Mouse (Mus musculus): ENCODE measurements around the gene Tcf20. TPM values are rescaled to one million over a fixed set of nuclear protein-coding genes. Genes with fewer than 3 reads are reported as not detected.
A peak's percentile ranks its signal among the peaks of the same experiment; 100 is the strongest.

The Tcf20 gene
- polyA plus RNA-seq, 1 experiment from 2014 or later = 25.1 TPM

DNA sequence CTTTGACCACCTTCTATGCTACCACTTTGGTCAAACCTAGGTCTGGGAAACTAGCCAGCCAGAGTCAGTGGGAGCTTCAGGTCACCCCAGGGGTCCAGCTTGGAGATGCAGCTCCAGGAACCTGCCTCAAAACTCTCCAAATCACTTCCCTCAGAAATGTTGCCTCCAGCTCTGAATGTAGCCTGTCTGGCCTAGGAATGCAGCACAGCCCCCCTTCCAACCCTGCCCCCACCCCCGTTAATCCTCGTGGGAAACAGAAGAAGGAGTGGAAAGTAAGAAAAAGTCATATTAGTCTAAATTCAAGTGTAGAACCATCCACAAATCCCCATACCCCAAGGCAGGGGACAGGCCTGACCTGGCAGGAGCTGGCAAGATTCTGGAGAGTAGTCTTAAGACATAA lies 79.2 kb downstream of the Tcf20 start:
- peaks cover 5% of the 10 kb centered on the region for H3K27me3 ChIP-seq
- ChIA-PET POLR2A (interaction anchor here (0.7 kb wide), 1 partner anchor 144 kb away, joined by 3 read pairs; no protein-coding TSS in a partner anchor), CTCF (interaction anchor here (0.8 to 1.6 kb wide), 4 partner anchors 41 to 163 kb away, joined by 3 to 4 read pairs (median 4); no protein-coding TSS in a partner anchor)
- no peak for TF ChIP-seq CTCF (IDR thresholded peaks at IDR 0.05)
- ATAC-seq (no peak), DNase-seq (ENCODE audit: low read depth, low spot score) (no peak)
- in situ Hi-C loops (cut with MboI; ENCODE audit: low pct_unique_long_range_greater_than_20kb) = no loop called here

DNA sequence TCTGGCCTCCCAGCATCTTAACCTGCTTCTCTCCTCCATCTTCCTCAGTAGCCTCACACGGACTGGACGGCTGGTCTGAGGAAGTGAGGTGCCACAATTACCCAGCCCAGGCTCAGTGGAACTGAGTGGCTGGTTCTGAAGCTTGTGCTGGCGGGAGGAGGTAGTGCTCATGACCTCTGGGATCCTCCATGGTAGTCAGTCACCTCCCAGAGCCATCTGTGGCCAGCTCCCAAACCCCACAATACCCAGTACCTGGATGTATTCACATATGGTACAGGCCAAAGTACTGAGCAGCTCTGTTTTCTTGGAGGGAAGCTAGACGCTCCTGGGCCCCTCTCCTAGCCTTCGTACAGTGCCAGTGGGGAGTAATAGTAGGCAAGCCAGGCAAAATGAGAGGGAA lies 80.4 kb downstream of the Tcf20 start:
- no peak for TF ChIP-seq CTCF (IDR thresholded peaks at IDR 0.05)
- no peak for ATAC-seq
- CTCF ChIA-PET = interaction anchor here (1.5 kb wide), 1 partner anchor 13 kb away, joined by 4 read pairs; no protein-coding TSS in a partner anchor
- POLR2A ChIA-PET = interaction anchor here (0.6 kb wide), 1 partner anchor 24 kb away, joined by 4 read pairs; no protein-coding TSS in a partner anchor
- H3K27me3 ChIP-seq = no peaks in the 10 kb centered on the region
- in situ Hi-C loops (cut with MboI; ENCODE audit: low pct_unique_long_range_greater_than_20kb) = no loop called here
- DNase-seq (ENCODE audit: low read depth, low spot score) = no peak

DNA sequence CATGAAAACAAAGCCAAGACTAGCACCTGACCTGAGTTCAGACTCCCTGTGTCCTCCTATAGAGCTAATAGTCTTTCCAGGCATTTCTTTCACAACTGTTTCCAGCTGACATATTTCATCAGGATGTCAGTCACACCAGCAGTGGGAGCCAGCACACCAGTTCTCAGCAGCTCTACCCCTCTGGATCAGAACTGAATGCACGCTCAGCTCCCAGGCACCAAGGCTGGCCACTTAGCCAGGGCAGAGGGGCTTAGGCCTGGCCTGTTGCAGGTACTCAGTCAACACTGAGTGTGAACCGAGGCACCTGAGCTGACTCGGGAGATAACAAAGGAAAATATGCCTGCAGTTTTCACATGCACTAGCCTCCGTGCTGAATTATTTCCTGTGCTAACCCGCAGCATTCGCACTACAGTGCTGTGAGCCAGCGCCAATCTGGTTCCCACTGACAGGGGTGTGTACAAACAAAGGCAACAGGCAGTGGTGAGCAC lies 81.1 kb downstream of the Tcf20 start:
- DNase-seq (ENCODE audit: low read depth, low spot score) = no peak

DNA sequence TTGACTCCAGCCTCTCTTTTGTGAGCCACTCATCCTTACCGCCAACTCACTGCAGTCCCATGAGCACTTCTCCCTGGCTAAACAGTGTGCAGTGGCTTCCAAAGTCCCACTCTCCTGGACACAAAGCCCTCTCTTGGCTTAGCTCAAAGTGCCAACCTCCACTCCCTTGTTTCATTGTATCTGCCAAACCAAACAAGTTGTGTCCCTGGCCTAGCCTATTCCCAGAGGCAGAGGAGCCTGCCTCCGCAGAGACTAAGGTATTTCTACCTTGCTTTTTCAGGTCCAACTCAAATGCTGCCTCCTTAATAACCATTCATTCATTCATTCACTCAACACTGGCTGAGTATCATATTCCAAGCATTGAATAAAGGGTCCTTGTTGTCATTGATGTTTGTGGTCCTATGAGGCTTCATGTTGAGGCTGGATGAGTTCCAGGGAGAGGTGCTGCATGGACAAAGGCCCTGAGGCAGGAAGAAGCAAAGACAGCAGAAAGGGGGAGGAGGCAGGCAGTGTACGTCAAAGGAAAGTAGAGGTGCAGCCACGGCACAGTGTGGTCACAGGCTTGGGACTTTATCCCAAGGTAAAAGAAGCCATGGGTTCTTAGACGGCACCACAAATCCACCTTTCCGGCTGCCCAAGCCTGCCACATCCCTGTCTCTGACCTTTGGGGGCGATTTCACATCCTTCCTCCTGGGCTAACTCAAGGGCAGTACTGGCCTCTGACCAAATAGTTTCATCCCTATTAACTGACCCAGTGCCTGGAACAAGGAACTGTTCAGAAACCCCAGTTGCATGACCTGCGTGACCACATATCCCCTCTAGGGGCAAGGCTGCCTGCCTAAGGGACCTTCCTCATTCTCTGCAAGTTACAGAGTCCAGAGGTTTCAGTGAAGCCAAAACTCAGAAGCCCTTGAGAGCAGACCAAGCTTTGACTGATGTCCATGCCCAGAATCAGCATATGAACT lies 82.0 kb downstream of the Tcf20 start:
- H3K27me3 ChIP-seq = no peaks in the 10 kb centered on the region
- ChIA-PET CTCF (interaction anchor here (1.0 kb wide), 1 partner anchor 82 kb away, joined by 3 read pairs; the partner anchor contains the start of gene Tcf20), POLR2A (no interaction called here)
- ATAC-seq (no peak), DNase-seq (ENCODE audit: low read depth, low spot score) (no peak)
- TF ChIP-seq CTCF (IDR thresholded peaks at IDR 0.05) = no peak
- in situ Hi-C loops (cut with MboI; ENCODE audit: low pct_unique_long_range_greater_than_20kb) = no loop called here

More for the DNA sequence above, 81.1 kb downstream of the Tcf20 start:
- TF ChIP-seq CTCF (IDR thresholded peaks at IDR 0.05) = no peak
- no peak for ATAC-seq
- ChIA-PET CTCF (interaction anchor here (1.5 kb wide), 1 partner anchor 14 kb away, joined by 4 read pairs; no protein-coding TSS in a partner anchor), POLR2A (no interaction called here)
- no peaks in the 10 kb centered on the region for H3K27me3 ChIP-seq
- in situ Hi-C loops (cut with MboI; ENCODE audit: low pct_unique_long_range_greater_than_20kb) = no loop called here

DNA sequence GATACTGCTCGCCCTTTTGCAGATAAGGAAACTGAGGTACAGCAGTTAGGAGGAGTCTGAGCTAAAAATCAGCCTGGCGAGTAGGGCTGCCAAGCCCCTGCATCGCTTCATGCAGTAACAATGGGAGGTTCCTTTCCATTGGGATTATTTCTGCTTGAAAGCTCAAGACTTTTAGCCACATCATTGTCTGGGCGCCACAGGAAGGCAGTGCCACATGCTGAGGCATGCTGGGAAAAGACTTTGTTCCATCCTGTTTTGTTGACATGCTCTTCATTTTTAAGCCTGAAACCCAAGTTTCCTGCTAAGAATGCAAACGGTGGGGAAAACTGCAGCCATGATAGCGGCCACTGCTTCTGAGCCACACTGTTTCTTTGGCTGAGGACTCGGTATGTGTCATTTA lies 83.1 kb downstream of the Tcf20 start:
- no peak for ATAC-seq
- in situ Hi-C loops (cut with MboI; ENCODE audit: low pct_unique_long_range_greater_than_20kb) = no loop called here
- no peak for DNase-seq (ENCODE audit: low read depth, low spot score)
- no peaks in the 10 kb centered on the region for H3K27me3 ChIP-seq
- ChIA-PET CTCF (interaction anchor here (1.0 kb wide), 1 partner anchor 83 kb away, joined by 3 read pairs; the partner anchor contains the start of gene Tcf20), POLR2A (interaction anchor here (1.0 kb wide), 1 partner anchor 8 kb away, joined by 4 read pairs; no protein-coding TSS in a partner anchor)
- no peak for TF ChIP-seq CTCF (IDR thresholded peaks at IDR 0.05)

DNA sequence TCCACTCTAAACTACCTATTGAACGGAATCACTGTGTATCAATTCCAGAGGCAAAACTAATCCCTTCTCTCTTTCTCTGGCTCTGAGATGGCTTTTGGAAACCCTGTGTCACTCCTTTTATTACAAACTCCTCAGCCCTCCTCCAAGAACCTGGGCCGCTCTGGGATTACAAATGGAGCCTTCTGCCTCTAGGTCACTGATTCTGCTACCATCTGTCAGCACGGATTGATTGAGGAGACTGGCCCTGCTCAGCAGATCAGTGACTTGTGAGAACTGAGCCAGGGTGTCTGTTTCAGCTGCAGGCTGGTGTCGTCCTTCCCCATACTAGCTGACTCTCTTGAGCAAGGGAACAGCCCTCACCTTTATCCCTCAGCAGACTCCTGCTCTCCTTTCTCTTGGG lies 85.2 kb downstream of the Tcf20 start:
- no peaks in the 10 kb centered on the region for H3K27me3 ChIP-seq
- in situ Hi-C loops (cut with MboI; ENCODE audit: low pct_unique_long_range_greater_than_20kb) = no loop called here
- ATAC-seq (no peak), DNase-seq (ENCODE audit: low read depth, low spot score) (no peak)
- ChIA-PET POLR2A (interaction anchor here (1.1 kb wide), 1 partner anchor 57 kb away, joined by 7 read pairs; no protein-coding TSS in a partner anchor), CTCF (interaction anchor here (1.2 kb wide), 1 partner anchor 31 kb away, joined by 3 read pairs; no protein-coding TSS in a partner anchor)
- no peak for TF ChIP-seq CTCF (IDR thresholded peaks at IDR 0.05)

DNA sequence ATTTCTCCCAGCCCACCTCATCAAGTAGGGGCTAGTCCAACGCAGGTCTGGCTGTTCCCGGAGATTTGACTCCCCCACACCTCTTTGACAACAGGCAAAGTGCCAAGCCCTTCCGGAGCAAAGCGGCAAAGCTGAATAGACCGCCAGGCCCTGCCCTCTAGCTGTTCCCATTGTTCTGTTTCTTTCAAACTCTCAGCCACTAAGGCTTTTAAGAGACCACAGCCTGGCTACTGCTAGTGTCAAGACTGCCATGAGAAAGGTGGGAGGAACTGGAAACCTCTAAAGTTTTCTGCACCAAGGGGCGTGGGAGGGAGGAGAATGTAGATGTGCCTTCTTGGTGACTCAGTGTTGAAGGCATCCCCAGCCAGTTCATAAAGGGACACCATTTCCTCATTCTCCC lies 86.4 kb downstream of the Tcf20 start:
- in situ Hi-C loops (cut with MboI; ENCODE audit: low pct_unique_long_range_greater_than_20kb) = no loop called here
- ATAC-seq = no peak
- no peak for DNase-seq (ENCODE audit: low read depth, low spot score)
- TF ChIP-seq CTCF (IDR thresholded peaks at IDR 0.05) = no peak
- POLR2A ChIA-PET = interaction anchor here (0.6 kb wide), 1 partner anchor 602 kb away, joined by 3 read pairs; the partner anchor contains the start of gene Wbp2nl
- CTCF ChIA-PET = interaction anchor here (1.2 kb wide), 1 partner anchor 30 kb away, joined by 3 read pairs; no protein-coding TSS in a partner anchor
- no peaks in the 10 kb centered on the region for H3K27me3 ChIP-seq

DNA sequence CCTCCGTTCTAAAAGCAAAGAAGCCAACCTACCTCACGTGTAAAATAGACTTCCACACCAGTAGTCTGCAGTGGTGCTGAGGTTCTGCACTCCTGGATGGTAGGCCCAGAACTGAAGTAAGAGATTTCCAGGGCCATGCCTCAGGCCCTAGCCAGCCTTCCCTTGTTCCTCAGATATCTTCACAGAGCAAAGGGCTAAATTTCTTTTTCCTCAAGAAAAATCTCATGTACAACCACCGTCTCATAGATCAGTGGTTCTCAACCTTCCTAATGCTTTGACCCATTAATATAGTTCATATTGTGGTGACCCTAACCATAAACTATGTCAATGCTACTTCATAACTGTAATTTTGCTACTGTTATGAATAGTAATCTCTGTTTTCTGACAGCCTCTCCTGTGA lies 87.3 kb downstream of the Tcf20 start:
- ChIA-PET CTCF (no interaction called here), POLR2A (no interaction called here)
- H3K27me3 ChIP-seq = no peaks in the 10 kb centered on the region
- in situ Hi-C loops (cut with MboI; ENCODE audit: low pct_unique_long_range_greater_than_20kb) = no loop called here
- DNase-seq (ENCODE audit: low read depth, low spot score) (no peak), ATAC-seq (no peak)
- no peak for TF ChIP-seq CTCF (IDR thresholded peaks at IDR 0.05)

DNA sequence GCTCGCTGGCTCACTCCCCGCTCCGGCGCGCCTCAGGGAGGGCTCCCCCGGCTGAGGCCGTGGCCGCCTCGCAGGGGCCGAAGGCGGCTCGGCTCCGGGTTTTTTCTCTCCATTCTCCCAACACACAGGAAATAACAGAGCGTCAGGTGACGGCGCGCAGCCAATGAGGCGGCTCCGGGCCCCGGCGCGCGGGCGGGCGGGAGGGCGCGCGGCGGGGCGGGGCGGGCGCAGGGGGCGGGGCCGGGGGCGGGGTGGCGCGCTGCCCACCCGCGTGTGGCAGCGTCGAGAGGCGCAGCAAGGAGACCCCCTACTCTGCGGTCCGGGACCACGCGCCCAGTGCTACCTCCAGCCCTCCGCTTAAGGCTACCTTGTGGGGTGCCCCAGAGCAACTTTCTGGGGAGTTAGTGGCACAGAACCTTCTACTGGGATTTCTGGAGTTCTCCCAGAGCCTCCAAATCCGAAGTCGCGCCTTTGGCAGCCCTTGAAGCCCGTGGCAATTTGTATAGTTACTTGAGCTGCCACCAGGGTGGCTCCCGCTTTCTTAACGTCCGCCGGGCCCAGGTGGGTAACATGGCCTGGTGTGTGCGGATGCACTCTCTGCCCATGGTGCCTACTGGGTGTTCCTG lies 87.9 kb downstream of the Tcf20 start:
- in situ Hi-C loops (cut with MboI; ENCODE audit: low pct_unique_long_range_greater_than_20kb) = no loop called here
- H3K27me3 ChIP-seq = no peaks in the 10 kb centered on the region
- TF ChIP-seq CTCF (IDR thresholded peaks at IDR 0.05) = no peak
- DNase-seq (ENCODE audit: low read depth, low spot score) (no peak), ATAC-seq (peak; percentile 83)
- ChIA-PET POLR2A (no interaction called here), CTCF (no interaction called here)
